Mouse (Mus musculus): Measurements from ENCODE around the gene Pde4c. TPM values are rescaled to one million over a fixed set of nuclear protein-coding genes. Genes with fewer than 3 reads are reported as not detected.

The Pde4c gene
- polyA plus RNA-seq, 2 experiments: 0.74 to 1.6 TPM

- DNase-seq (ENCODE audit: low read depth in 3 of 3, low spot score in 3 of 3) (no peak), ATAC-seq (ENCODE audit: insufficient read depth) (no peak)
- 28% methylated on average over 9 of the region's 9 CpGs for WGBS (ENCODE audit: insufficient replicate concordance)
- Histone ChIP-seq H3K4me3 (ENCODE audit: insufficient read depth in 1 of 2, low read depth in 2 of 2, low read length in 2 of 2) (peak overlapping the region; percentile 25 to 72; a peak in 3 of 4 replicates), H3K9ac (replicated peaks) (no peak overlapping the region; the same call in 1 of the 2 replicates), H3K36me3 (replicated peaks; ENCODE audit: control insufficient read depth, insufficient read depth, low read depth) (no peaks in the 10 kb centered on the region; the same call in 1 of the 2 replicates), H3K27me3 (ENCODE audit: control insufficient read depth, insufficient read depth, low read length) (no peaks in the 10 kb centered on the region), H3K4me2 (ENCODE audit: low read depth) (peak overlapping the region; percentile 99), H3K9me3 (ENCODE audit: control insufficient read depth, low read length) (no peaks in the 10 kb centered on the region), H3K4me1 (replicated peaks; ENCODE audit: control insufficient read depth in 2 of 2, insufficient read depth in 2 of 2, low read length in 1 of 2) (peaks cover 61 to 65% of the 10 kb centered on the region in 2 experiments), H3K27ac (peak overlapping the region; percentile 79)
- TF ChIP-seq CTCF (IDR thresholded peaks at IDR 0.05; ENCODE audit: low read depth) (no peak), EP300 (IDR thresholded peaks at IDR 0.05; ENCODE audit: low read depth) (no peak)
Measured at GRCm38 (mm10) chr8:70765329-70765728, 41.8 kb downstream of the Pde4c start.

DNA sequence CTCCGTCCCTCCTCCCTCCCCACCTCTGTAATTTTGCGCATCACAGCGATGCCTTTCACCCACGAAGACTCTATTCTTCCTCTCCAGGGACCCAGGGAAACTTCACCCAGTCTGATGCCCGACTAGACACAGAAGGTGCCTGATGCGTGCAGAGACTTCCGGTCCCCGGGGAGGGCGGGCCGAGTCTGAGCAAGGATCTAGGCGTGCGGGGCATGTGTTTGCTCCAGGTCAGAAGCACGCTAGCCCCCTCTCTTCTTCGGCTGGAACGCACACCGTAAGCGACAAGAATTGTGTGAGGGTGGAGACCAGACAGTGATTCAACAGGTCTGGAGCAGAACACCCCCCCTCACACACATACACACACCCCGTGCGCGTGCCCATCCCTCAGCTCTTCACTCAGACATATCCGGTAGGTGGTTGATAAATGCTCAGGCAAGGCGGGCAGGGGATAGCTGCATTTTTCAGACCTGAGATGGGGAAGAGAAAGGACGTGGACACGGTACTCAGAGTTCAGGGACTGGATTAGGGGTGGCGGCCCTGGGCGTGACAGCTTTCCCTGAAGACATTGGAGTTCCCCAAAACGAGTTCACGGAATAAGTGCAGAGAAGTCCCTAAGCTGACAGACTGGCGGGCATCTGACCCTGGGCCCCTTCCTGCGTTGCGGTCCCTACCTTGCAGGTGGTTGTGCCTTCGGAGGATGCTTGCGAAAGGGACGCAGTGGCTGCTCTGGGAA lies 42.5 kb downstream of the Pde4c start:
- Histone ChIP-seq H3K4me3 (ENCODE audit: insufficient read depth in 1 of 2, low read depth in 2 of 2, low read length in 2 of 2) (peak overlapping the region; percentile 72 to 77), H3K27me3 (ENCODE audit: control insufficient read depth, insufficient read depth, low read length) (no peaks in the 10 kb centered on the region), H3K9ac (replicated peaks) (peak overlapping the region; percentile 77), H3K27ac (peak overlapping the region; percentile 79), H3K4me1 (replicated peaks; ENCODE audit: control insufficient read depth in 2 of 2, insufficient read depth in 2 of 2, low read length in 1 of 2) (peaks cover 61 to 67% of the 10 kb centered on the region in 2 experiments), H3K9me3 (ENCODE audit: control insufficient read depth, low read length) (no peaks in the 10 kb centered on the region), H3K36me3 (replicated peaks; ENCODE audit: control insufficient read depth, insufficient read depth, low read depth) (no peaks in the 10 kb centered on the region; the same call in 1 of the 2 replicates), H3K4me2 (ENCODE audit: low read depth) (peak overlapping the region; percentile 99)
- 2% methylated on average over 34 of the region's 34 CpGs for WGBS (ENCODE audit: insufficient replicate concordance)
- DNase-seq (ENCODE audit: low read depth in 3 of 3, low spot score in 3 of 3) (no peak), ATAC-seq (ENCODE audit: insufficient read depth) (no peak)
- TF ChIP-seq CTCF (IDR thresholded peaks at IDR 0.05; ENCODE audit: low read depth): no peak
- no peak for TF ChIP-seq EP300 (IDR thresholded peaks at IDR 0.05; ENCODE audit: low read depth)

- Histone ChIP-seq H3K27ac (peak overlapping the region; percentile 79), H3K27me3 (ENCODE audit: control insufficient read depth, insufficient read depth, low read length) (no peaks in the 10 kb centered on the region), H3K9me3 (ENCODE audit: control insufficient read depth, low read length) (no peaks in the 10 kb centered on the region), H3K4me1 (replicated peaks; ENCODE audit: control insufficient read depth in 2 of 2, insufficient read depth in 2 of 2, low read length in 1 of 2) (peaks cover 54 to 60% of the 10 kb centered on the region in 2 experiments), H3K36me3 (replicated peaks; ENCODE audit: control insufficient read depth, insufficient read depth, low read depth) (no peaks in the 10 kb centered on the region; the same call in 1 of the 2 replicates), H3K9ac (replicated peaks) (peak overlapping the region; percentile 77), H3K4me2 (ENCODE audit: low read depth) (peak overlapping the region; percentile 99), H3K4me3 (ENCODE audit: insufficient read depth in 1 of 2, low read depth in 2 of 2, low read length in 2 of 2) (peak overlapping the region; percentile 72 to 77)
- peak; percentile 34; the same call in 1 of the 2 replicates for ATAC-seq (ENCODE audit: insufficient read depth)
- WGBS (ENCODE audit: insufficient replicate concordance): 13% methylated on average over 21 of the region's 21 CpGs
- TF ChIP-seq EP300 (IDR thresholded peaks at IDR 0.05; ENCODE audit: low read depth): no peak
- TF ChIP-seq CTCF (IDR thresholded peaks at IDR 0.05; ENCODE audit: low read depth): no peak
- peak in 2 of 3 experiments; percentile 69 to 82 for DNase-seq (ENCODE audit: low read depth in 3 of 3, low spot score in 3 of 3)
Measured at GRCm38 (mm10) chr8:70766571-70767440, 43.3 kb downstream of the Pde4c start.

DNA sequence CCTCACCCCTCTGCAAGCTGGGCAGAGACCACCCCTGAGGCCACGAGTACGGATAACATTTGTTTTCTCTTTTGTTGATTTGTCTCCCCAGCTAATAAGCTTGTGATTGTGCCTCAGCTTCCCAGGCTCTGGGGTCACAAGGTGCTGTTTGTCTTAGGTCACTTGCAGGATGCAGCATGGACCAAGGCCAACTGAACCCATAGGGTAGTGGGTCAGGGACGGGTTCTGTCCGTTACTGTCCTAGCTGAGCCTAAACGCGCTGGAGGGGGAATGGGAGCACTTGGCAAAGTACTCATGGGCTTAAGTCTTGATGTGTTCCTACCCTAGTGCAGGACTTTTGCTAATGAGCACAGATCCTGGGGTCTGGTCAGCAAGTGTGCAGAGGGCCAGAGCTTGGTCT lies 44.0 kb downstream of the Pde4c start:
- Histone ChIP-seq H3K4me2 (ENCODE audit: low read depth) (no peak overlapping the region), H3K36me3 (replicated peaks; ENCODE audit: control insufficient read depth, insufficient read depth, low read depth) (no peaks in the 10 kb centered on the region; the same call in 1 of the 2 replicates), H3K27ac (no peak overlapping the region), H3K9ac (replicated peaks) (no peak overlapping the region), H3K4me1 (replicated peaks; ENCODE audit: control insufficient read depth in 2 of 2, insufficient read depth in 2 of 2, low read length in 1 of 2) (peaks cover 47 to 53% of the 10 kb centered on the region in 2 experiments), H3K4me3 (ENCODE audit: insufficient read depth in 1 of 2, low read depth in 2 of 2, low read length in 2 of 2) (no peak overlapping the region), H3K27me3 (ENCODE audit: control insufficient read depth, insufficient read depth, low read length) (no peaks in the 10 kb centered on the region), H3K9me3 (ENCODE audit: control insufficient read depth, low read length) (no peaks in the 10 kb centered on the region)
- TF ChIP-seq CTCF (IDR thresholded peaks at IDR 0.05; ENCODE audit: low read depth): no peak
- TF ChIP-seq EP300 (IDR thresholded peaks at IDR 0.05; ENCODE audit: low read depth): no peak
- 81% methylated on average over 6 of the region's 6 CpGs for WGBS (ENCODE audit: insufficient replicate concordance)
- DNase-seq (ENCODE audit: low read depth in 3 of 3, low spot score in 3 of 3): no peak
- ATAC-seq (ENCODE audit: insufficient read depth): no peak

Data from liver, embryonic 14.5 days (tissue).